Mouse (Mus musculus) lung, postnatal 0 days (tissue): ENCODE measurements around the gene Nrg3.

ENCODE experiments used
- CTCF ChIP-seq: IDR thresholded peaks from 2 replicates; pipeline ENCODE4 v1.5.1; 2016; ENCODE audit warnings: antibody characterized with exemption, mild to moderate bottlenecking
- EP300 ChIP-seq: IDR thresholded peaks from 2 replicates; pipeline ENCODE4 v1.6.1; 2016; ENCODE audit warnings: antibody characterized with exemption, mild to moderate bottlenecking, control low read depth

GRCm38 (mm10) chr14:38936483-38937054, 536.3 kb downstream of the Nrg3 start:
- TF ChIP-seq CTCF (no peak), EP300 (no peak)
